Mouse (Mus musculus) limb, embryonic 10.5 days (tissue): ENCODE results near the gene Zfp213. TPM values are rescaled to one million over a fixed set of nuclear protein-coding genes. Genes with fewer than 3 reads are reported as not detected.

Source experiments
- DNase-seq: peaks from one replicate; pipeline ENCODE4 v3.0.0-alpha.2; 2017; ENCODE audit warnings: low spot score
- H3K27ac ChIP-seq: fragments of 300-500 bp; sonication (generic); 2 replicates; pipeline ENCODE4 v1.5.1; 2016; ENCODE audit warnings: mild to moderate bottlenecking
- H3K27me3 ChIP-seq: fragments of 300-500 bp; sonication (generic); 2 replicates; pipeline ENCODE4 v1.6.1; 2016; ENCODE audit warnings: low read depth, mild to moderate bottlenecking; ENCODE audit not compliant: poor library complexity, severe bottlenecking
- H3K36me3 ChIP-seq: fragments of 300-500 bp; sonication (generic); 2 replicates; pipeline ENCODE4 v1.6.1; 2016; ENCODE audit warnings: mild to moderate bottlenecking, moderate library complexity
- H3K4me1 ChIP-seq: fragments of 300-500 bp; sonication (generic); 2 replicates; pipeline ENCODE4 v1.6.1; 2016
- H3K4me3 ChIP-seq: fragments of 300-500 bp; sonication (generic); 2 replicates; pipeline ENCODE4 v1.5.1; 2016; ENCODE audit warnings: mild to moderate bottlenecking, moderate library complexity
- H3K9me3 ChIP-seq: fragments of 300-500 bp; sonication (generic); replicated peaks from 2 replicates; pipeline ENCODE4 v1.6.1; 2016; ENCODE audit warnings: mild to moderate bottlenecking
- WGBS: fragments of 180-500 bp; shearing (Covaris S2); methylation state at CpG from one replicate; pipeline ENCODE4 v1.1.7; 2016; 5-methylcytosine and 5-hydroxymethylcytosine counted together
- polyA plus RNA-seq: library from polyadenylated mRNA; unstranded; fragments of >200 nt; fragmentation: Nextera tagmentation; extraction: Ambion mirVana; gene quantifications from 2 replicates; pipeline ENCODE4 v1.2.1, GENCODE M21; 2016

The Zfp213 gene
- polyA plus RNA-seq, 1 experiment from 2014 or later = 31.9 TPM

GRCm38 (mm10) chr17:23547681-23548443, 16.2 kb downstream of the Zfp213 start:
- Histone ChIP-seq H3K36me3 (no peaks in the 10 kb centered on the region), H3K4me1 (peaks cover 30% of the 10 kb centered on the region), H3K4me3 (peak overlapping the region; percentile 68; the same call in 1 of the 2 replicates), H3K27me3 (no peaks in the 10 kb centered on the region), H3K27ac (no peak overlapping the region), H3K9me3 (no peaks in the 10 kb centered on the region)
- WGBS = 51% methylated on average over 11 of the region's 11 CpGs
- no peak for DNase-seq

- DNase-seq = peak; percentile 88
- no peaks in the 10 kb centered on the region for H3K36me3 ChIP-seq
- WGBS = under 1% methylated on average over 42 of the region's 42 CpGs
- H3K4me3 ChIP-seq = peak overlapping the region; percentile 68
- H3K27ac ChIP-seq = peak overlapping the region; percentile 85
- no peaks in the 10 kb centered on the region for H3K9me3 ChIP-seq
- H3K27me3 ChIP-seq = no peaks in the 10 kb centered on the region
- peaks cover 38% of the 10 kb centered on the region for H3K4me1 ChIP-seq
These were observed 17.1 kb downstream of the Zfp213 start for GRCm38 (mm10) chr17:23546702-23547505.

- WGBS = under 1% methylated on average over 20 of the region's 20 CpGs
- H3K4me1 ChIP-seq = peaks cover 38% of the 10 kb centered on the region
- no peaks in the 10 kb centered on the region for H3K9me3 ChIP-seq
- no peaks in the 10 kb centered on the region for H3K27me3 ChIP-seq
- H3K27ac ChIP-seq = peak overlapping the region; percentile 85
- peak overlapping the region; percentile 68 for H3K4me3 ChIP-seq
- H3K36me3 ChIP-seq = no peaks in the 10 kb centered on the region
- peak; percentile 92 for DNase-seq
These were observed 17.7 kb downstream of the Zfp213 start for GRCm38 (mm10) chr17:23546333-23546701.

- H3K27ac ChIP-seq = no peak overlapping the region
- DNase-seq = no peak
- H3K27me3 ChIP-seq = no peaks in the 10 kb centered on the region
- H3K4me3 ChIP-seq = peak overlapping the region; percentile 68
- no peaks in the 10 kb centered on the region for H3K9me3 ChIP-seq
- WGBS = 13% methylated on average over 6 of the region's 6 CpGs
- no peaks in the 10 kb centered on the region for H3K36me3 ChIP-seq
- peaks cover 36% of the 10 kb centered on the region for H3K4me1 ChIP-seq
These were observed 18.2 kb downstream of the Zfp213 start for GRCm38 (mm10) chr17:23545841-23546240.

DNA sequence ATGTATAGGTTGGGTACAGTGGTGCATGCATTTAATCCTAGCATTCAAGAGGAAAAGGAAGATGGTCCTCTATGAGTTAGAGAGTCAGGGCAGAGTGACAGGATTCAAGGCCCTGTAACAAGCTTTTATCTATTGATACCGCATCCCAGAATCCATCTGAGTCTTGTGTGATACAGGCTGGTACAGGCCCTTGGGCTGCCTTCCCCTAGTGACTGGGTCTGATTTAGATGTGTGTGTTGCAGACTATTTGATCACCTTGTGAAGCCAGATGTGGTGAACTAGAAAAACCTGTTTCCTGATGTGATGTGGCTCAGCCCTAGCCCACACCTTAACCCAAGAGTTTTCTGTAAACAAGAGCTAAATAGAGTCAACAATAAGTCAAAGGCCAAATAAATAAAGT, 19.3 kb downstream of the Zfp213 start:
- Histone ChIP-seq H3K9me3 (no peaks in the 10 kb centered on the region), H3K36me3 (no peaks in the 10 kb centered on the region), H3K27ac (no peak overlapping the region), H3K27me3 (peaks cover 5% of the 10 kb centered on the region; the same call in 1 of the 2 replicates), H3K4me1 (peaks cover 40% of the 10 kb centered on the region), H3K4me3 (no peak overlapping the region)
- WGBS = 89% methylated on average over 1 of the region's 1 CpGs
- DNase-seq = no peak

DNA sequence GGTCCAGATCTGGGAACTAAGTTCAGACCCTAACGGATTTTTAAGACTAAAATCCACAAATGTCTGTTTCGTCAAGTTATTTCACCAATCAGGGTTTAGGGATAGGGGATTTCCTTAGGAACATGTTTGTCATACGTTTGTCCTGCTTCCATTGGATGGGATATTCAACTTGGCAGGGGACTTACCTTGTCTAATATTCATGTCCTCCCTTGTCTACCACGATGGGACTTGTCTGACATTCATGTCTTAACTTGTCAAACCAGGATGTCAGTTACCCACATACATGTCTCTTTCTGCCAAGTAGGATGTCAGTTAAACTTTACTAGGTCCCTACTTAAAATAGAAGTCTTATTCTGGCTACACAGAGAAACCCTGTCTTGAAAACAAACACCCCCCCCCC, 20.1 kb downstream of the Zfp213 start:
- Histone ChIP-seq H3K4me3 (no peak overlapping the region), H3K4me1 (peaks cover 33% of the 10 kb centered on the region), H3K27ac (no peak overlapping the region), H3K27me3 (peaks cover 12% of the 10 kb centered on the region; the same call in 1 of the 2 replicates), H3K36me3 (no peaks in the 10 kb centered on the region), H3K9me3 (no peaks in the 10 kb centered on the region)
- DNase-seq = no peak
- WGBS = 77% methylated on average over 4 of the region's 4 CpGs

GRCm38 (mm10) chr17:23543325-23543724, 20.7 kb downstream of the Zfp213 start:
- Histone ChIP-seq H3K4me1 (peaks cover 35% of the 10 kb centered on the region), H3K36me3 (no peaks in the 10 kb centered on the region), H3K4me3 (no peak overlapping the region), H3K27me3 (peaks cover 19% of the 10 kb centered on the region), H3K9me3 (no peaks in the 10 kb centered on the region), H3K27ac (no peak overlapping the region)
- no peak for DNase-seq
- WGBS = 26% methylated on average over 5 of the region's 5 CpGs

DNA sequence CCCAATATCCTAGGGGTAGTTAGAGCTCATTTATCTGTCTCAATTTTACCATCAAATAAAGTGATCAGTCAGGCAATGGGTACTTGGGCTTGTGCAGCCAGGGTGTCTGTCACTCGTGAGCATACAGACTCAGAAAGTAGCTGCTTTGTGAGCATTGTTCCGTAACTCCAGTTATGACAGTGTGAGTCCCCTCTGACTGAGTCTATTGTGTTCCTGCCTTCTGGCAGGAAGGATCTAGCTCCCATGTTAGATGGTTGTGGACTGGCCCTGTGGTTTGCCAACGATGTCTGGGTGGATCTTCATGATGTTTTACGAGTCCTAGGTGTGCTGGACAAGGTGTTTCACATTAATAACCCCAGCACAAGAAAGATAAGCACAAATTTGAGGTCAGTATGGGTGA, 21.2 kb downstream of the Zfp213 start:
- DNase-seq = no peak
- WGBS = 43% methylated on average over 4 of the region's 4 CpGs
- Histone ChIP-seq H3K9me3 (no peaks in the 10 kb centered on the region), H3K4me1 (peaks cover 40% of the 10 kb centered on the region), H3K27me3 (peaks cover 24% of the 10 kb centered on the region), H3K27ac (no peak overlapping the region), H3K4me3 (0 out of 2 replicates have a peak overlapping the region, but pooled peaks have one; percentile 43), H3K36me3 (no peaks in the 10 kb centered on the region)

- peaks cover 44% of the 10 kb centered on the region for H3K4me1 ChIP-seq
- WGBS = 12% methylated on average over 12 of the region's 12 CpGs
- no peak for DNase-seq
- peak overlapping the region; percentile 43 for H3K4me3 ChIP-seq
- H3K36me3 ChIP-seq = no peaks in the 10 kb centered on the region
- H3K27ac ChIP-seq = peak overlapping the region; percentile 51; the same call in 1 of the 2 replicates
- H3K9me3 ChIP-seq = no peaks in the 10 kb centered on the region
- H3K27me3 ChIP-seq = peaks cover 31% of the 10 kb centered on the region
These were observed 21.9 kb downstream of the Zfp213 start for GRCm38 (mm10) chr17:23542004-23542720.

DNA sequence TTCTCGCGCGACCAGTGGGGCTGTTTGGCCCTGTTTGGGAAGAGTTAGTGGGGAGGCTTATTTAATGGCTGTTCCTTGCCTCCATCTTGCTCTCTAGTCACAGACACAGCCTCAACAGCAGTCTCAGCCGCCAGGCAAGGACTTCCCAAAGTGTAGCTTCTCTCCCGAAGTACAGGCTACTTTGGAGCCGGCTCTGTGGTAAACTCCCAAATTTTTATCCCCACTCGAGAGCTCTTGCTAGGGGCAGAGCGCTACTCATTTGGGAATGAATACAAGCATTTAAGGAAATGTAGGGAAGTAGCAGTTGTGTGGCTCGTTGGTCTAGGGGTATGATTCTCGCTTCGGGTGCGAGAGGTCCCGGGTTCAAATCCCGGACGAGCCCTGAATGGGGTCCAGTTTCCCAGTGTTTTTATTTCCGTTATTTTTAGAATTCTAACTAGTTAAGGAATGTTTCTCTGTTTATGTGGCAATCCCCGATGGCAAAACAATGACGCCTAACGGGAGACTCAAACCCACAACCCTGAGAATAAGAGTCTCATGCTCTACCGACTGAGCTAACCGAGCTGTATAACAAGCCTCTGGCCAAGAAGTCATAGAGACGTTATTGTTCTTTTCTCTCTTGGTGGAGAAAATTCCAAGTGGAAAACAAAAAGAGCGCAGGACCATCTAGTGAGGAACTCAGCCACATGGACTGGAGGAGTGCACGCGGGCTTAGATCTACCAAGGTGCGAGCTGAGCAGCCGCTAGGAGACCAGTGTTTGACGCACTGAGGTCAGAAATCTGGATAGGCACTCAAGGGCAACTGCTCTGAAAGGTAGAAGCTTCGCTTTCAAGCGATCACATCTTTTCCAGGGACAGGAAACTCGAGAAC, 23.2 kb downstream of the Zfp213 start:
- Histone ChIP-seq H3K36me3 (no peaks in the 10 kb centered on the region), H3K9me3 (no peaks in the 10 kb centered on the region), H3K27ac (0 out of 2 replicates have a peak overlapping the region, but pooled peaks have one; percentile 46), H3K4me1 (peaks cover 44% of the 10 kb centered on the region), H3K27me3 (peaks cover 35% of the 10 kb centered on the region), H3K4me3 (peak overlapping the region; percentile 43)
- whole genome bisulfite sequencing = 8% methylated on average over 31 of the region's 31 CpGs
- peak; percentile 73 for DNase-seq

- Histone ChIP-seq H3K27me3 (peaks cover 35% of the 10 kb centered on the region), H3K4me1 (peaks cover 44% of the 10 kb centered on the region), H3K4me3 (peak overlapping the region; percentile 43), H3K27ac (no peak overlapping the region), H3K36me3 (no peaks in the 10 kb centered on the region), H3K9me3 (no peaks in the 10 kb centered on the region)
- no peak for DNase-seq
- 31% methylated on average over 3 of the region's 3 CpGs for WGBS
These were observed 23.9 kb downstream of the Zfp213 start for GRCm38 (mm10) chr17:23540106-23540505.

DNA sequence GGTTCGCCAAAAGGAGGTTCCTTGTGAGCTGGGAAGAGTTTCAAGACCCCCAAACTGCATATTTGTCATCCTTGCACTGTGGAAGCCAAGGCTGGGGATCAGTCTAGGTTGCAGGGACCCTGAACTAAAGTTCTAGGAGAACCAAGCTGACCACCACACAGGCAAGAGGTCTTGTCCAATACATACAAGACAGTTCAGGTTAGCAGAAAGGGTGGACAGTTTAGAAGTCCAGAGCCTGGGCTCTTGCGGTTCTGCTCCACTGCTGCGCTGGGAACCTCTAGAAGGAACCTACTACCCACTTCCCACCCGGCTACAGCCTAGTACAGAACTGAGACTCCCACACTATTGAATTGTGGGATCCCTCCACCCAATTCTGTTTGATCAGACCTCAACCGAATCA, 24.4 kb downstream of the Zfp213 start:
- Histone ChIP-seq H3K36me3 (no peaks in the 10 kb centered on the region), H3K4me3 (no peak overlapping the region), H3K27ac (no peak overlapping the region), H3K4me1 (peaks cover 48% of the 10 kb centered on the region), H3K27me3 (peaks cover 40% of the 10 kb centered on the region), H3K9me3 (no peaks in the 10 kb centered on the region)
- WGBS = 84% methylated on average over 5 of the region's 5 CpGs
- DNase-seq = peak; percentile 34
